Mouse (Mus musculus): ENCODE results near the gene Urad.

Urad gene

DNA sequence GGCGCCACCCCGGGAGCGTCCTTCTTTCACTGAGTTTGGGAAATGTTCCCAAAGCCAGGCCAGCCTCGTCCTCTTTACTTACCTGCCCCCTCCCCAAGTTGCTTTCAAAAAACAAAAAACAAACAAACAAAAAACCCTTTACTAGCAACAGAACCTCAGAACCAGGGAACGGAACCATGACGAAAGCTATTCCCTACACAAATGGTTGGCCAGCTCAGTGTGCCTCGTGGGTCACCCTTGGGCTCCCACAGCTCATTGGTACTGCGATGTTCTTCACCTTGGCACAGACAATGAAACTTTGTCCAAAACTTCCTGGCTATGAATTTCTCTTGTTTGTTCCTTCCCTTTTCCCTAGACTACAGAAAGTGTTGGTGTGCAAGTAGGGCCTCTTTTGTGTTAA lies 20.1 kb downstream of the Urad start:
- CTCF ChIA-PET, result no interaction called here

GRCm38 (mm10) chr5:147301781-147302070 lies 20.5 kb downstream of the Urad start:
- CTCF ChIA-PET, result interaction anchor here (0.7 kb wide), 1 partner anchor 9 kb away, joined by 3 read pairs; no protein-coding TSS in a partner anchor

DNA sequence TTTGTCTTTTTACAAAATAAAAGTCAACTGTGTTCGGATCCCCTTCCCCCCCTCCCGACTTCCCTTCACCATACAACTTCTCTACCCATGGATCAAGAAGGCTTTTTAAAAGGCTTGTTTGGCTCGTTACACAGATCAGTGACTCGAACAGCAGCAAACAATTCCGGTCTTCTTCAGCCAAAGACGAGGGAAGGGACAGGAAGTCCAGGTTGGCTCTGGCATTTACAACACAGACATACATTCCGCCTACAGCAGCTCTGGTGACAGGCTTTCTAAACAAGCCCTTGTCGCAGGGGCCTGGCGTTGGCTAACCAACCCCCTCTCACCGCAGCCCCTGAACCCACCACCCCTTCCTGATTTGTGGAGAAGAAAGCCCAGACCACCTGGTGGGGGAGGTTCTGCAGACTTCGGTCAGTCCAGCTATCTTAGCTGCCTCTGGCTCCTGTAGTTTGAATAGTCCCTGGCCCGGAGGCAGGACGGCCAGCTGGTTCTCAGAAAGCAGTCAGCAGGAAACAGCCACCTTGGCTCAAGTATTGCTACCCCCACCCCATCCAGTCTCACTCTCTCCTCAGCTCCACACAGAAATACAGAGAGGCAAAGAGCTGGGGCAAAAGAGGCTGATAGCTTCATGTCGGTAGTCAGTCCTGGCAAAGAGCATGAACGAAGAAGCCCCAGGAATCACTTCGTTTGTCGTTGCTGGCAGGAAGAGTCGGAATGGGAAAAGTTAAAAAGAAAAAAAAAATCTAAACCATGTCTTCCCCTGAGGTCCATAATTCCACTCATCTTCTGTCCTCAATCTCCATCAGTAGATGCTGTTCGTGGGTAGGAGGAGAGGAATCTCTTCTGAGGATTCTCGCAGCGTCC lies 21.1 kb downstream of the Urad start:
- CTCF ChIA-PET, result interaction anchor here (0.6 to 0.7 kb wide), 3 partner anchors 9 to 91 kb away, joined by 3 to 4 read pairs (median 3); no protein-coding TSS in a partner anchor

GRCm38 (mm10) chr5:147300001-147300363 lies 22.3 kb downstream of the Urad start:
- CTCF ChIA-PET, result interaction anchor here (0.7 kb wide), 2 partner anchors 28 to 90 kb away, joined by 3 to 4 read pairs; no protein-coding TSS in a partner anchor

DNA sequence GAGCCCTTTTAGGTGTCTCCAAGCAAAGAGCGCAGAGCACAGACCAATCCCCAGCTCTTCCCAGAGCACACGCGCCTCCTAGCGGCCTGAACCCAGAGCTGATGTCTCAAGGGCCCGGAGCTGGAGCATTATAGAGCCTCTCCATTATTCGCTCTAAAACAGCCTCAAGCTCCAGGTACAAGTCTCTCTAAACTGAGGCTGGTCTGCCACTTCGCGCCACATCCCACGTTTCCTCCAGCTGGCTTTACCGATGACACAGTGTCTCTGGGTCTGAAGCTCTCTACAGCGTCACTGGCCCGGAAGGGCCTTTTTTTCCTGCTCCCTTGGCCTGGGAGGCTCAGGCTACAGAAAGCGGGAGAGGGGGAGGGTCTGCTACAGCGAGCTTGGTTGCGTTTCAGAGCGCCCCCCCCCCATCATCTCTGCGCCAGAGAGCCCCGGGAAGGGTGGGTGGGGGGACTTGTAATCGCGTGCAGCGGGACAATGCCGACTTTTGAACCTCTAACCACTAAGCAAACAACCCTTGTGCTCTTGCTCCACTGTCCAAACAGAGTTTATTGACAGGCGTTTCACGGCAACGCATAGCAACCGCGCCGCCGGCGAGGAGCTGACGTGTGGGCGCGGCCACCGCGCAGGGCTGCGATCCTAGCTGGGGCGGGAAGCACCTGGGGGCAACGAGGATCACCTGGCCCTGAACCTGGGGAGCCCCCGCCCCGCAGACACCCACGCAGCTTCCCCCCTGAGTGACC lies 22.8 kb downstream of the Urad start:
- CTCF ChIA-PET, result interaction anchor here (0.5 to 0.8 kb wide), 4 partner anchors 13 to 629 kb away, joined by 3 to 32 read pairs (median 4); no protein-coding TSS in a partner anchor

DNA sequence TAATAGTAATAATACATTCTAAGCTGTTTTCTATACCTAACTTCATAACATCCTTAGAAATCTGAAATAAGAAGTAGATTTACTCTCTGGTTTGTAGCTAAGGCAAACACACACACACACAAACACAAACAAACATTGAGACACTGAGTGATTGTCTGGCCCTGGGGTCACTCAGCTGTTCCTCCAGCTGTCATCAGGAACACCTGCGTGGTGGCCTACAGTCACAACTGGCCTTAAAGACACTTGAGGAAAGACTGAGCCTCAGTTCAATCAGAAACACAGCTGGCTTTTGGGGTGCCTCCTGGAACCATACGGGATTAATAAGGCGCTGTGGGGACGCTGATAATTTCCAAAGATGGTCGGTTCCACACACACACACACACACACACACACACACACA lies 25.0 kb downstream of the Urad start:
- CTCF ChIA-PET, result interaction anchor here (0.6 kb wide), 1 partner anchor 26 kb away, joined by 5 read pairs; no protein-coding TSS in a partner anchor

GRCm38 (mm10) chr5:147294121-147294520 lies 28.1 kb downstream of the Urad start:
- CTCF ChIA-PET, result interaction anchor here (0.6 to 0.8 kb wide), 6 partner anchors 9 to 586 kb away, joined by 3 to 6 read pairs (median 3); no protein-coding TSS in a partner anchor

- CTCF ChIA-PET, result interaction anchor here (0.6 to 0.8 kb wide), 5 partner anchors 8 to 585 kb away, joined by 3 to 6 read pairs (median 3); no protein-coding TSS in a partner anchor
Observed at GRCm38 (mm10) chr5:147293127-147293910, 28.9 kb downstream of the Urad start.

DNA sequence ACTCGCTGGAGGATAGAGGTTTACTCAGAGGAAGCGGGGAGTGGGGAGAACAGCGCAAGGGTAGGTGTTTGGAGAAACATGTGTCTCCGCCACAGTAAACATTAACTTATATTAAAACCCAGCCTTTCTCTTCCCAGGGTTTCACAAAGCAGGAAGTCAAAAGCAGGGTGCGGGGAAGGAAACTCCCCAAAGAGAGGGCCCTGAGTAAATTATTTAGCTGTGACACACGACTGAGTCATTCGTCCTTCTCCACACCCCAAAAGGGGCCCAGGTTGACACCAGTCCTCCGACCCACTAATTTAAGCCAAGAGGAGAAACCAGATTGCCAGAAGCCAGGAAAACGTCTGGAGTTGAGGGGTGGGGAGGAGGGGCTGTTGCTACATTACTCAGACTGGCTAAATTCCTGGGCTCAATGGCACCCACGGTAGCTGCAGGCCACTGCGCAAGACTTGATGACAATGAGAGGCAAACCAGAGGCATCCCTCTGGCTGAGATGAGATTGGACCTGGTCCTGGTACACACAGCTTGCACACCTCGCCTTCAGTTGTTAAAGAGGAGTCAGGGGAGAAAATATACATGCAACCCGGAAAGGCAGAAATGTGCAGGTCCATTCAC lies 29.6 kb downstream of the Urad start:
- CTCF ChIA-PET, result no interaction called here

DNA sequence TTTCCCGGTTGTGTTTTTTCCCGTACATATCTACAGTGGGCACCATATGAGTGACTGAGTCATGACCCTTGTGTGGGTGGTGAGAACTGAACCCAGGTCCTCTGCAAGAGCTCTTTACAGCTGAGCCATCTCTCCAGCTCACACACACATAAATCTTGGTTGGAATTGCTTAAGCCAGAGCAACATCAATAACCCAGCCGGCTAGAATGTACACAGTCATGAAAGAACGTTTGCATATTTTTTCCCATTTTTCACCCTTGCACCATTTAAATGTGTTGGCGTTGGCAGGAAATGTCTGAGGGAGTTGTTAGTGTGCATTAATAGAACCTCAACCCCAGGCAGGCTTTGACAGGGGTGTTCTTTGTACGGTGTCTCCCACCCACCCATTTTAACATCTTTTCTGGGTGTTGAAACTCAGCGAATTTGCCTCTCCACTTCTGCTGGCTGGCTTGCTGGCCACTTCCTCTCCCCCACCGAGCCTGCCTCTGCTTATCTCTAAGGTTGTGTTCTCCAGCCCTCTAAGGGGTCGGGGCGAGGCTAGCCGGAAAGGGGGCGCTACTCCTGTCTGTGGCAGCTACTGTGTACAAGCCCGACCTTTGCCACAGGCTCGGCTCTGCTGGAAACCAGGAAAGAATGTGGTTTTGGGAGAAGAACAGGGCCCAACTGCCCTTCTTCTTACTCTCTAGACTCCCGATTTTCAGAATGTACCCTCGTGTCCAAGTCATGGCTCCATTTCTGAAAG lies 30.3 kb downstream of the Urad start:
- CTCF ChIA-PET, result no interaction called here

- CTCF ChIA-PET, result interaction anchor here (0.8 kb wide), 1 partner anchor 9 kb away, joined by 6 read pairs; no protein-coding TSS in a partner anchor
Observed at GRCm38 (mm10) chr5:147284365-147284764, 37.9 kb downstream of the Urad start.

DNA sequence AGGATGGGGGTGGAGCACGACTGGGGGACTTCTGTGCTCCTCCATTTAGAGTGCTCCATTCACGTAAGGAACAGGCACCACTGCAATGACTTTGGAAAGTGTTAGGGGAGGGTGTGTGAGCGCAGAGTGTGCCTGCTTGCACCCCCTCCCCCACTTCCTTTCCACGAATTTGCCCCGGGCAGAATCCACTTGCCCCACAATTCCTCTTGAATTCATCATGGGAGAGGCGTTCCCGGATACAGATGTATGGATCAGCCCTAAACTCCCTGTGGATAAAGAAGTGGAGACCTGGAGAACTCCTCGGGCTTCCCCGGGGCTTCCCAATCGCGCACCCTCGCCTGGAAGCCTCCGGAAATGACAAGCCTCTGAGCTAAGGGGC lies 44.7 kb downstream of the Urad start:
- CTCF ChIA-PET, result interaction anchor here (1.0 kb wide), 1 partner anchor 39 kb away, joined by 3 read pairs; no protein-coding TSS in a partner anchor

GRCm38 (mm10) chr5:147276701-147277546 lies 45.3 kb downstream of the Urad start:
- CTCF ChIA-PET, result interaction anchor here (0.5 to 1.0 kb wide), 2 partner anchors 39 to 119 kb away, joined by 3 to 8 read pairs; no protein-coding TSS in a partner anchor

DNA sequence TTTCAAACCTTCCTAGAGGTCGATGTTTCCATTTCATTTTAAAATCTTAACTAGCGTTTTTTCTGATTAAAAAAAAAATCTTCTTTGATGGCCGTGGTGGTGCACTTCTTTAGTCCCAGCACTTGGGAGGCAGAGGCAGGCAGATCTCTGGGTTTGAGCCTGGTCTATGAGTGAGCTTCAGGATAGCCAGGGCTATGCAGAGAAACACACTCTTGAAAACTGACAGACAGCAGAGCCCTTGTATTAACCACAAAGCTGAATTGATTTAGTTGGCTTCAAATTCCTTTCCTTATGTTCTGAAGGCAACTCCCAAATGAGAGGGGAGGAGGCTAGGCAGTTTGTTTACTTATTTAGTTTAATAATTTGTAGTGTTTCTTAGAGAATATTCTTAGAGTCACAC lies 46.5 kb downstream of the Urad start:
- CTCF ChIA-PET, result no interaction called here

DNA sequence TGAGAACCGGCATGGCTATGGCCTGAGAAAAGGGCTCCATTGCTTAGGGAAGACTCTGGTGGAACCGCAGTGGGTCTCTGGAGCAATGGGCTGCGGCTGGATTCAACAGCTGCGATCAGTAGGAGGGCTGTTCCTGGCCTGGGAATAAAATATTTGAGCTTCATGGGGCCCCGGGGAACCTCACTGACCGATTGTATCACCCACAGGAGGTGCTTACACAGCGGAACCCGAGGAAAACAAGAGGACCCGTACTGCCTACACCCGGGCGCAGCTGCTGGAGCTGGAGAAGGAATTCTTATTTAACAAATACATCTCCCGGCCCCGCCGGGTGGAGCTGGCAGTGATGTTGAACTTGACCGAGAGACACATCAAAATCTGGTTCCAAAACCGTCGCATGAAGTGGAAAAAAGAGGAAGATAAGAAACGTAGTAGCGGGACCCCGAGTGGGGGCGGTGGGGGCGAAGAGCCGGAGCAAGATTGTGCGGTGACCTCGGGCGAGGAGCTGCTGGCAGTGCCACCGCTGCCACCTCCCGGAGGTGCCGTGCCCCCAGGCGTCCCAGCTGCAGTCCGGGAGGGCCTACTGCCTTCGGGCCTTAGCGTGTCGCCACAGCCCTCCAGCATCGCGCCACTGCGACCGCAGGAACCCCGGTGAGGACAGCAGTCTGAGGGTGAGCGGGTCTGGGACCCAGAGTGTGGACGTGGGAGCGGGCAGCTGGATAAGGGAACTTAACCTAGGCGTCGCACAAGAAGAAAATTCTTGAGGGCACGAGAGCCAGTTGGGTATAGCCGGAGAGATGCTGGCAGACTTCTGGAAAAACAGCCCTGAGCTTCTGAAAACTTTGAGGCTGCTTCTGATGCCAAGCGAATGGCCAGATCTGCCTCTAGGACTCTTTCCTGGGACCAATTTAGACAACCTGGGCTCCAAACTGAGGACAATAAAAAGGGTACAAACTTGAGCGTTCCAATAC lies 47.8 kb downstream of the Urad start:
- CTCF ChIA-PET, result no interaction called here

- CTCF ChIA-PET, result interaction anchor here (0.5 kb wide), 1 partner anchor 592 kb away, joined by 3 read pairs; no protein-coding TSS in a partner anchor
Observed at GRCm38 (mm10) chr5:147272808-147273345, 49.4 kb downstream of the Urad start.

GRCm38 (mm10) chr5:147272046-147272807 lies 50.0 kb downstream of the Urad start:
- CTCF ChIA-PET, result interaction anchor here (0.5 kb wide), 1 partner anchor 591 kb away, joined by 3 read pairs; no protein-coding TSS in a partner anchor
